Mouse (Mus musculus) stomach, embryonic 14.5 days (tissue): Measurements from ENCODE around the gene Eml2. TPM values are rescaled to one million over a fixed set of nuclear protein-coding genes. Genes with fewer than 3 reads are reported as not detected.

Source experiments
- ATAC-seq: fragments of 200-750 bp; cut with Nextera tagmentation; 2 replicates; pipeline ENCODE4 v1.8.0; 2017; ENCODE audit warnings: low read depth, moderate TSS enrichment; ENCODE audit not compliant: insufficient number of reproducible peaks, insufficient read depth, low FRiP score
- H3K27ac ChIP-seq: fragments of 300-500 bp; sonication (generic); 2 replicates; pipeline ENCODE4 v1.5.1; 2014; ENCODE audit warnings: mild to moderate bottlenecking, low read length, moderate library complexity, mixed read lengths
- H3K27me3 ChIP-seq: fragments of 300-500 bp; sonication (generic); 2 replicates; pipeline ENCODE4 v1.6.1; 2014; ENCODE audit warnings: low read length, control low read depth, mixed read lengths; ENCODE audit not compliant: control insufficient read depth, insufficient read depth
- H3K36me3 ChIP-seq: fragments of 300-500 bp; sonication (generic); 2 replicates; pipeline ENCODE4 v1.6.1; 2014; ENCODE audit warnings: mild to moderate bottlenecking, control low read depth, low read length, moderate library complexity, mixed read lengths; ENCODE audit not compliant: control insufficient read depth, insufficient read depth
- H3K4me1 ChIP-seq: fragments of 300-500 bp; sonication (generic); 2 replicates; pipeline ENCODE4 v1.6.1; 2014; ENCODE audit warnings: low read length, control low read depth, mixed read lengths; ENCODE audit not compliant: control insufficient read depth, insufficient read depth
- H3K4me2 ChIP-seq: fragments of 300-500 bp; sonication (generic); replicated peaks from 2 replicates; pipeline ENCODE4 v1.6.1; 2014; ENCODE audit warnings: low read depth, low read length, control low read depth
- H3K4me3 ChIP-seq: fragments of 300-500 bp; sonication (generic); 2 replicates; pipeline ENCODE4 v1.5.1; 2014; ENCODE audit warnings: low read depth, low read length, control low read depth
- H3K9ac ChIP-seq: fragments of 300-500 bp; sonication (generic); replicated peaks from 2 replicates; pipeline ENCODE4 v1.6.1; 2014; ENCODE audit warnings: low read depth, mild to moderate bottlenecking, control low read depth, low read length, moderate library complexity, mixed read lengths
- H3K9me3 ChIP-seq: fragments of 300-500 bp; sonication (generic); 2 replicates; pipeline ENCODE4 v1.6.1; 2016; ENCODE audit warnings: low read depth, low read length, control low read depth; ENCODE audit not compliant: control insufficient read depth
- WGBS: fragments of 180-500 bp; shearing (Covaris S2); extraction: QIAGEN DNeasy Blood & Tissue Kit; methylation state at CpG from one replicate; pipeline ENCODE4 v1.1.7; 2014; 5-methylcytosine and 5-hydroxymethylcytosine counted together
- polyA plus RNA-seq: library from polyadenylated mRNA; unstranded; fragments of >200 nt; fragmentation: Nextera tagmentation; extraction: Ambion mirVana; gene quantifications from 2 replicates; pipeline ENCODE4 v1.2.1, GENCODE M21; 2014

Eml2 gene
- polyA plus RNA-seq, 1 experiment from 2014 or later = 4.8 TPM

DNA sequence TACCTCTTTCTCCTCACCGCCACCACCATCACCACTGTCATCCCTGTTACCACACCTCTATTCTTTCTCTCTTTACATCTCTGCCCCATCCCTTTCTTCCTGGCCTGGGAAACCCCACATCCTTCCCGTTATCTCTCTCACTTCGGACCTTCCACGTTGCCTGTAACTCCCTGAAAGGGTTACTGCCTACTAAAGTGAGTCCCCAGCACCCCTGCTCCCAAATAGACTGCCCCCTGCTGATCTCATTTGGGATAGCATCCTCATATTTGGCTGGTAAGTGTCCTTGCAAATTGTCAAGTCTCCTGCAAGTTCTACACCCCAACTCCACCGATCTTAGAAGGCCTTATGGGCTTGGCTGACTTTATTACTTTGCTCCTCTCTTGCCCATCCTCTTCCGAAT, 20.5 kb downstream of the Eml2 start:
- H3K27ac ChIP-seq = no peak overlapping the region
- H3K9me3 ChIP-seq = no peaks in the 10 kb centered on the region
- H3K4me3 ChIP-seq = no peak overlapping the region
- H3K36me3 ChIP-seq = peaks cover 13% of the 10 kb centered on the region; the same call in 1 of the 2 replicates
- H3K4me2 ChIP-seq = no peak overlapping the region
- no peaks in the 10 kb centered on the region for H3K27me3 ChIP-seq
- ATAC-seq = no peak
- no peaks in the 10 kb centered on the region for H3K4me1 ChIP-seq
- H3K9ac ChIP-seq = no peak overlapping the region
- WGBS = 56% methylated on average over 6 of the region's 6 CpGs

DNA sequence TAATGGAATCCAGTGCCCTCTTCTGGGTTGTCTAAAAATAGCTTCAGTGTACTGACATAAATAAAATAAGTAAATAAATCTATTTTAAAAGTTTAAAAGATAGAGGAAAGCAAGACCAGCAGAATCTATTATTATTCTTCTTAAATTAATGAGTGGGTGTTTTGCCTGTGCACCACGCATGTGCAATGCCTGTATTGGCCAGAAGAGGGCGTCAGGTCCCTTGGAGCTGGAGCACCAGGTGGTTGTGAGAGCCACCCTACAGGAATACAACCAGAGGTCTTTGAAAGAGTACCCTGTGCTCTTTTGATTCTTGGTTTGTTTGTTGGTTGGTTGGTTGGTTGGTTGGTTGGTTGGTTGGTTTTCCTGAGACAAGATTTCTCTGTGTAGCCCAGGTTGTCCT, 21.8 kb downstream of the Eml2 start:
- Histone ChIP-seq H3K9me3 (no peaks in the 10 kb centered on the region), H3K36me3 (peaks cover 10% of the 10 kb centered on the region; the same call in 1 of the 2 replicates), H3K4me3 (no peak overlapping the region), H3K9ac (no peak overlapping the region), H3K27ac (no peak overlapping the region), H3K4me1 (no peaks in the 10 kb centered on the region), H3K27me3 (no peaks in the 10 kb centered on the region), H3K4me2 (no peak overlapping the region)
- ATAC-seq = no peak
- WGBS = 31% methylated on average over 2 of the region's 2 CpGs

DNA sequence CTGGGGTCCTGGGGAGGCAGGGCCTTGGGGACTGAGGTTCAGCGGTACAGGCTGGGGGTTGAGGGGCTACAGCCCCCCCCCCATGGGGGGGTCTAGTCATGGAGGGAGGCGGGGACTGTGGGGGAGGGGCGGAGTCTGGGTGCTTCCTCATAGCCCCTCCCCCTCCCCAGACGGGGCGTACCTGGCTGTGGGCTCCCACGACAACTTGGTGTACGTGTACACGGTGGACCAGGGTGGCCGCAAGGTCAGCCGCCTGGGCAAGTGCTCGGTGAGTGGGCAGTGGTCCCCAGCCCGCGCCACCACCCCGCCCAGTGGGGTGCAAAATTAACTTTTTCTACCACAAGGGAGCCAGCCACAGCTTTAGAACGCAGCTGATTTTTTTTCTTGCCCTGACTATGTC, 25.4 kb downstream of the Eml2 start:
- H3K36me3 ChIP-seq = peaks cover 6% of the 10 kb centered on the region; the same call in 1 of the 2 replicates
- peak; percentile 61; the same call in 1 of the 2 replicates for ATAC-seq
- WGBS = 65% methylated on average over 15 of the region's 15 CpGs
- no peaks in the 10 kb centered on the region for H3K4me1 ChIP-seq
- no peak overlapping the region for H3K27ac ChIP-seq
- no peaks in the 10 kb centered on the region for H3K27me3 ChIP-seq
- H3K4me3 ChIP-seq = no peak overlapping the region
- H3K9me3 ChIP-seq = no peaks in the 10 kb centered on the region
- no peak overlapping the region for H3K9ac ChIP-seq
- no peak overlapping the region for H3K4me2 ChIP-seq

DNA sequence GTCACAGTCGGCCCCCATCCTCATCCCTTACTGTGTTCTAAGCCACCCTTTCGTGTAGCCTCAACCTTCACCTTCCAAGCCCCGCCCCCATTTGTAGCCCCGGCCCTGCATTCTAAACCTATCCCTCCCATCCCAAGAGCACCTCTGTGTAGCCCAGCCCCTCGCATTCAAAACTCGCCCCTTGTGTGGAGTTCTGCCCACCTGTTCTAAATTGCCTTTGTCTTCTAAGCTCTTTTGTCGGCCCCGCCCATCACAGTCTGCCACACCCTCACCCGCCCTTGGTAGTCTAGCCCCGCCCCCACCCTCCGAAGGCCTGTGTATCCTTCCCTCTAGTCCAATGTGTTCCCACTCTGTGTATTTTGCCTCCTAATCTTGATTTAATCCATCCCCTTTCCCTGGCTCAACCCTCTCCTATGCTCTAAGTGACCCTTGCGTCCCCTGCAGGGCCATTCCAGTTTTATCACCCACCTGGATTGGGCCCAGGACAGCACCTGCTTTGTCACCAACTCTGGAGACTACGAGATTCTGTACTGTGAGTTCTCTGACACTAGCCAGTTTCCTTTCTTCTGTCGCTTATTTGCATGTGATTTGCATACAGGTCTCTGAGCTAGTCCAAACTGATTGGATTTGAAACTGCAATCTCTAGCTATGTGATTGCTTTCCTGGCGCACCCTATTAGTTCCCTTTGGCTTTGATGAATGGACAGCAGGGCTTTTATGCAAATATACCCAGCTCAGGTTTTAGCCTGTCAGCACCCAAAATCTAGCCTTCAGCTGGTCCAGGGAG, 26.0 kb downstream of the Eml2 start:
- peak; percentile 28; the same call in 1 of the 2 replicates for ATAC-seq
- Histone ChIP-seq H3K9ac (no peak overlapping the region), H3K4me3 (no peak overlapping the region), H3K4me1 (no peaks in the 10 kb centered on the region), H3K27ac (no peak overlapping the region), H3K36me3 (peaks cover 6% of the 10 kb centered on the region; the same call in 1 of the 2 replicates), H3K9me3 (no peaks in the 10 kb centered on the region), H3K4me2 (no peak overlapping the region), H3K27me3 (no peaks in the 10 kb centered on the region)
- 53% methylated on average over 15 of the region's 15 CpGs for WGBS

DNA sequence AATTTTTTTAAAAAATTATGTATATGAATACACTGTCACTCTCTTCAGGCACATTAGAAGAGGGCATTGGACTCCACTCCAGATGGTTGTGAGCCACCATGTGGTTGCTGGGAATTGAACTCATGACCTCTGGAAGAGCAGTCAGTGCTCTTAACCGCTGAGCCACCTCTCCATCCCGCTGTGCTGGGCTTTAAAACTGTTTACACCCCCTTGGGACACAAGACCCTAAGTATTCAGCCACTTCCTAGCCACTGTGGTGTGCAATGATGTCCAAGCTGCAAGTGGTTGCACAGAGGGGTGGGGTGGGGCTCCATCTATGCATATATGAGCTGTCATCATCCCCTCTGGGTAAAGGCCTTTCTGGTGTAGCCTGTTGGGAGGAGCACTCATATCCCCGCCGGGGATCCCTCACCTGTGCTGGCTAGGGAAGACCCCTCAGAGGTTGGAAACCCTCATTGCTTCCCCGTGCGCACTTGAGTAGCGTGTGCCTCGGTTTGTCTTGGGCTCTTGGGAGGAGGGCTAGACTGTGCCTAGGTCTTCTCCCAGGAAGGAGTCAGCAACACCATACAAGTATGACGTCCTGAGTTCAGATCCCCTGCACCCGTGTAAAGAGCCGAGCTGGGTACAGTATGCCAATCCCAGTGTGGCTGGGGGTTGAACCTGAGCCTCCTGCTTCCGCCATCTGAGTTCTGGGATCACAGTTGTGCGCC, 32.1 kb downstream of the Eml2 start:
- Histone ChIP-seq H3K4me3 (no peak overlapping the region), H3K9me3 (no peaks in the 10 kb centered on the region), H3K36me3 (no peaks in the 10 kb centered on the region; the same call in 1 of the 2 replicates), H3K4me2 (no peak overlapping the region), H3K27ac (no peak overlapping the region), H3K9ac (no peak overlapping the region), H3K27me3 (no peaks in the 10 kb centered on the region), H3K4me1 (peaks cover 6% of the 10 kb centered on the region; the same call in 1 of the 2 replicates)
- WGBS = 81% methylated on average over 13 of the region's 13 CpGs
- no peak for ATAC-seq

DNA sequence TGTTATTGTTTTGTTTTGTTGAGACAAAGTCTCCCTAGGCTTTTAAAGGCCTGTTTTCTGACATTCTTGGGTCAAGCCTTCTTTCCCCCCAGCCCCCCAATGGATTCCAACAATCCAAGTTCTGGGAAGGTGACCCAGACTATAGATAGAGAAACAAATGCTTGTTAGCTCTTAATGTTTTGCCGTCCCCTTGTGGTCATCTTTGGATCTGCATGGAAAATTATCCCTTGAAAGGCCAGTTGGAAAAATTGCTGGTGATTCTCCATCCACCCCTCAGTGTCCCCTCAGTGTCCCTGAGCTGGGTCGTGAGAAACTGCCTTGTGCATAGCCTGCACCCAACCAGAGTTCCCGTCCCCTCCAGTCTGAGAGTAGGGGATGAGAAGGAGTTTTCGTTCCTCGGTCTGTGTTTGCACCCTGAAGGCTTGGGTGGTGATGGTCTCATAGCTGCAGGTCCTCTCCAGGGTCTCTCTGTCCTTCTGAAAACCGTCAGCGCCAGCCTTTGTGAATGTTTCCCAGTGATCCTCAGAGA, 32.8 kb downstream of the Eml2 start:
- H3K4me1 ChIP-seq = peaks cover 6% of the 10 kb centered on the region; the same call in 1 of the 2 replicates
- no peak overlapping the region for H3K4me2 ChIP-seq
- H3K36me3 ChIP-seq = no peaks in the 10 kb centered on the region
- no peak overlapping the region for H3K9ac ChIP-seq
- H3K4me3 ChIP-seq = no peak overlapping the region
- no peaks in the 10 kb centered on the region for H3K9me3 ChIP-seq
- ATAC-seq = no peak
- 47% methylated on average over 7 of the region's 7 CpGs for WGBS
- no peak overlapping the region for H3K27ac ChIP-seq
- no peaks in the 10 kb centered on the region for H3K27me3 ChIP-seq

DNA sequence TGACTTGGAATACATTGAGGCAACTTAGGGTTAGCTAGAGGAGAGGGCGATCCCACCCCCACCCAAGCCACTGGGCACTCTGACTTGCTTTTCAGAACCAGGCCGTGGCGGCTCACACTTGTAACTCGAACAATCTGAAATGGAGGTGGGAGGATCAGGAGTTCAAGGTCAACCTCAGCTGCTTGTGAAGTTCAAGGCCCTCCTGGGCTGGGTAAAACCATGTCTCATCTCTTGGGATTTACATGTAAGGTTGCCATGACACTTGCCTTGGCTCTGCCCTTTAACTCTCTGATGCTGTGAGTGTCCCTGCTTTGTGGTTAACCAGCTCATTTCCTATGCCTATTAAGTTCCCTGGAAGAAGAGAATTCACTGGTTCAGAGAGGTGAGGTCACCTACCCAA, 33.3 kb downstream of the Eml2 start:
- Histone ChIP-seq H3K4me2 (no peak overlapping the region), H3K9me3 (no peaks in the 10 kb centered on the region), H3K9ac (no peak overlapping the region), H3K4me1 (peaks cover 6% of the 10 kb centered on the region; the same call in 1 of the 2 replicates), H3K4me3 (no peak overlapping the region), H3K27ac (no peak overlapping the region), H3K27me3 (no peaks in the 10 kb centered on the region), H3K36me3 (no peaks in the 10 kb centered on the region)
- 85% methylated on average over 4 of the region's 4 CpGs for WGBS
- ATAC-seq = no peak

DNA sequence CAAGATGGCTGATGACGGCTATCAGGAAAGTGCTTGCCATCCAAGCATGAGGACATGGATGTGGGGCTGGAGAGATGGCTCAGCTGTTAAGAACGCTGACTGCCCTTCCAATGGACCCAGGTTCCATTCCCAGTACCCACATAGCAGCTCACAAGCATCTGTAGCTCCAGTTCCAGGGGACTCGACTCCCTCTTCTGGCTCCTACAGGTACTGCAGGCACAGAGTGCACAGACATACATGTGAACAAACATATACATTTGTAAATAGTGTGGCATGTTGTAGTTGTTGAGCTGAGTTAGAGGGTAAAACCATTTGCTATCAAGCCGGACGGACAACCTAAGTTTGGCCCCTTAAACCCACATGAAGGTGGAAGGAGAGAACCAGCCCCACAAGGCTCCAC, 33.8 kb downstream of the Eml2 start:
- Histone ChIP-seq H3K27ac (no peak overlapping the region), H3K27me3 (no peaks in the 10 kb centered on the region), H3K4me3 (no peak overlapping the region), H3K36me3 (no peaks in the 10 kb centered on the region), H3K9ac (no peak overlapping the region), H3K4me1 (peaks cover 6% of the 10 kb centered on the region; the same call in 1 of the 2 replicates), H3K4me2 (no peak overlapping the region), H3K9me3 (no peaks in the 10 kb centered on the region)
- no peak for ATAC-seq
- WGBS = 92% methylated on average over 5 of the region's 5 CpGs
